Mouse (Mus musculus) ES-Bruce4 (cell line): ENCODE data around the gene Kcnab2.

ENCODE experiments used
- CTCF ChIP-seq: IDR thresholded peaks from one replicate; pipeline ENCODE4 v1.8.1; 2011; ENCODE audit warnings: low read depth, low read length
- EP300 ChIP-seq: IDR thresholded peaks from 2 replicates; pipeline ENCODE4 v1.6.1; 2011; ENCODE audit warnings: low read depth, low read length; ENCODE audit not compliant: insufficient read depth
- POLR2A ChIP-seq: IDR thresholded peaks from one replicate; pipeline ENCODE4 v1.8.1; 2011; ENCODE audit warnings: low read length; ENCODE audit not compliant: insufficient read depth

DNA sequence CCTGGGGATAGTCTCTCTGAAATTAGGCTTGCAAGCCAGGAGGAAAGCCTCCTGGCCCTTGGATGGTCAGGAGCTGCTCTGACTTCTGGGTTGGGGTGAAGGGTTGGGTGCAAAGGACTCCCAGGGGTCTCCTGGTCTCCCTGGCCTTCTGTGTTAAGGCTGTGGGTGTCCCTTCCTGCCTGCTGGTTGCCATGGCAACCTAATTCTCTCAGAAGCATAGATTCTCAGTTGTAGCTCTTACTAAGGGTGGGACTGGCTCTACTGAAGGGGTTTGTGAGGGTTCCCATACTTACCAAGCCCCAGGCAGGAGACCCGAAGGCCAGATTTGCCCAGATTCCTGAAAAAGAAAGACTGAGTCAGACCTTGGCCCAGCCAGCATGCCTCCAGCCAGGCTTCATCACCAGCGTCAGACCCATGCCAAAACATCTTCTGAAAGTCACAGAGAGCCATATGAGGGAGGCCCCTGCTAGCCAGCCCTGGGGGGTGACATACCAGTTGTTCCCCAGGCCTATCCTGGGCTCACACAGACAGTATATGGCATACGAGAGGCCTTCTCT lies 65.1 kb downstream of the Kcnab2 start:
- TF ChIP-seq EP300 (no peak), CTCF (no peak), POLR2A (no peak)
